Mouse (Mus musculus) lung, postnatal 0 days (tissue): ENCODE results near the gene Ms4a18.

Source experiments
- CTCF ChIP-seq: IDR thresholded peaks from 2 replicates; pipeline ENCODE4 v1.5.1; 2016; ENCODE audit warnings: antibody characterized with exemption, mild to moderate bottlenecking
- EP300 ChIP-seq: IDR thresholded peaks from 2 replicates; pipeline ENCODE4 v1.6.1; 2016; ENCODE audit warnings: antibody characterized with exemption, mild to moderate bottlenecking, control low read depth

GRCm38 (mm10) chr19:11059967-11060366 is 42.1 kb upstream of the Ms4a18 start:
- TF ChIP-seq CTCF, result no peak
- TF ChIP-seq EP300, result no peak
